Mouse (Mus musculus) lung, postnatal 36 days (tissue): ENCODE data around the gene Smim20.

Experiments used
- DNase-seq: peaks from one replicate; pipeline ENCODE4 v3.0.0; 2022; ENCODE audit warnings: mixed read lengths

The Smim20 gene

GRCm38 (mm10) chr5:53266931-53267853, at the start of gene Smim20:
Gene Smim20, plus strand, starts transcription at chr5:53267083.
- DNase-seq = peak; percentile 85

- no peak for DNase-seq
Measured at GRCm38 (mm10) chr5:53225434-53225833, 41.4 kb upstream of the Smim20 start.

GRCm38 (mm10) chr5:53230560-53230959, 36.3 kb upstream of the Smim20 start:
- DNase-seq = no peak

GRCm38 (mm10) chr5:53235551-53235950, 31.3 kb upstream of the Smim20 start:
- peak; percentile 57 for DNase-seq

- DNase-seq = peak; percentile 18
Measured at GRCm38 (mm10) chr5:53236136-53236535, 30.7 kb upstream of the Smim20 start.

- DNase-seq = no peak
Measured at GRCm38 (mm10) chr5:53236749-53237148, 30.1 kb upstream of the Smim20 start.

GRCm38 (mm10) chr5:53238761-53239160, 28.1 kb upstream of the Smim20 start:
- no peak for DNase-seq

GRCm38 (mm10) chr5:53239189-53239588, 27.7 kb upstream of the Smim20 start:
- DNase-seq = no peak

GRCm38 (mm10) chr5:53239831-53240440, 26.9 kb upstream of the Smim20 start:
- no peak for DNase-seq

GRCm38 (mm10) chr5:53241109-53241508, 25.8 kb upstream of the Smim20 start:
- DNase-seq = no peak

GRCm38 (mm10) chr5:53241963-53242362, 24.9 kb upstream of the Smim20 start:
- DNase-seq = peak; percentile 4

GRCm38 (mm10) chr5:53242865-53243499, 23.9 kb upstream of the Smim20 start:
- DNase-seq = no peak

- no peak for DNase-seq
Measured at GRCm38 (mm10) chr5:53243933-53244332, 22.9 kb upstream of the Smim20 start.

- no peak for DNase-seq
Measured at GRCm38 (mm10) chr5:53248499-53248898, 18.4 kb upstream of the Smim20 start.

- no peak for DNase-seq
Measured at GRCm38 (mm10) chr5:53249431-53250061, 17.3 kb upstream of the Smim20 start.

GRCm38 (mm10) chr5:53254154-53254553, 12.7 kb upstream of the Smim20 start:
- no peak for DNase-seq

GRCm38 (mm10) chr5:53254821-53255220, 12.1 kb upstream of the Smim20 start:
- no peak for DNase-seq

GRCm38 (mm10) chr5:53258038-53258786, 8.7 kb upstream of the Smim20 start:
- DNase-seq = peak; percentile 18

- DNase-seq = no peak
Measured at GRCm38 (mm10) chr5:53259894-53260293, 7.0 kb upstream of the Smim20 start.

GRCm38 (mm10) chr5:53261999-53262398, 4.9 kb upstream of the Smim20 start:
- no peak for DNase-seq

GRCm38 (mm10) chr5:53264061-53264460, 2.8 kb upstream of the Smim20 start:
- no peak for DNase-seq

- no peak for DNase-seq
Measured at GRCm38 (mm10) chr5:53265740-53266139, 1.1 kb upstream of the Smim20 start.
